Mouse (Mus musculus): ENCODE measurements at regions not wholly inside any gene's neighbourhood (a gene's known extent, or its start where the extent isn't known, plus 50 kb on each side); places are given as distances from the start of the nearest gene placed in this dataset.

DNA sequence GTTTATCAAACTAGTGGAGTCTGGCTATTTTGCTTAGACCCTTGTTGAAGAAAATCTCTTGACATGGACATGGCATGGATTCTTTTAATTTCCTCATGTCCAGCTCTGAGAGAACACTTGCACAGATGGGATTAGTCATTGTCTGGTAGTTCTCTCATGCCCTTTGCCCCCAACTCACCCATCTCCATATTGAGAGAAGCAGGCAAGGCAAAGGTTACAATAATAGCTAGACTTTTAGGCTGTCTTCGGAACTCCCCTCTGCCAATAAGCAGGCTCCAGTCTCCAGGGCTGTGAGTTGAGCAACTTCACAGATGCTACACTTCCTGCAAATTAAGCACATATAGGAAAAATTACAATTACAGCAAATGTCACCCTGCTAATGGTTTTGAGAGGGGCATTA lies 558.0 kb upstream of the Alcam start:
- no peak for DNase-seq (ENCODE audit: low spot score in 2 of 2)

DNA sequence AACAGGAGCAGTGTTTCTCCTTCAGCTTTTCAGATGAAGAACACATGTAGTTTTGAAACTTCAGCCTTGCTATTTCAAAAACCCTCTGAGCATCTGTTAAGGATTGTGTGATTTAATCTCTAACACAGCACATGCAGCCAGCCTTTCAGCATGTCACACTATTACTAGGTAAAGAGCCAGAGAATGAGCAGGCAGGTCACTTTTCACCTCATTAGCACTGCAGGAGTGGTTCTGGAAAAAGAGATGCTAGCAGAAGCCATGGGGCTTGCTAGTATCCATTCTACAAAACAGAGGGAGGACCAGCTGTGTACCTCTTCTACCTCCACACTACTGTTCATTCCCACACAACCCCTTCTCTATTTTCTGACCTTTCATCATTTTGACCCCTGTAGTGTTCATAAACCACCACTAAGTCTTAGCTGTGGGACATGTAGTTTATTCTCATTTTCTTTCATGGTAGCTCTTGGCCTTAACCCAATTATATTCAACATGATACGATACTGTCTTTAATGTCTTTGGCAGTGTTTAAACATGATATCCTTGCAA lies 535.1 kb upstream of the Alcam start:
- DNase-seq (ENCODE audit: low spot score in 2 of 2): no peak

DNA sequence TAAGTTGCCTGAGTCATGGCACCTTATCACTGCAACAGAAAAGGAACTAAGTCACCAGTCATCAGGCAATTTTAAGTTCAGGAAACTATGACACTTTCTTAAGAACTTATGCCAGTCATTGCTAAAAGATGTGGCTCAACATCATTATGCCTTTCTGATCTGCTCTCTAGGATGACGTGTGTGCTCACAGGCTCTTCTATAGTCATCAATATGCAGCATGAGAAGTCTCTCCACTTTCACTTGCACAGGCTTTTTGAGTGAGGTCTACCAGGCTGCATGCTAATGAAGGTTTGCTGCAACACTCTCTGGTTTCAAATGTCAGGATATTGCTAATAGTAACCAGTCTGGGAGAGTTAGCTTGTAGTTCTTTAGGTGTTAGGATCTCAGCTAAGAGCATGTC lies 530.5 kb upstream of the Alcam start:
- DNase-seq (ENCODE audit: low spot score in 2 of 2): no peak

DNA sequence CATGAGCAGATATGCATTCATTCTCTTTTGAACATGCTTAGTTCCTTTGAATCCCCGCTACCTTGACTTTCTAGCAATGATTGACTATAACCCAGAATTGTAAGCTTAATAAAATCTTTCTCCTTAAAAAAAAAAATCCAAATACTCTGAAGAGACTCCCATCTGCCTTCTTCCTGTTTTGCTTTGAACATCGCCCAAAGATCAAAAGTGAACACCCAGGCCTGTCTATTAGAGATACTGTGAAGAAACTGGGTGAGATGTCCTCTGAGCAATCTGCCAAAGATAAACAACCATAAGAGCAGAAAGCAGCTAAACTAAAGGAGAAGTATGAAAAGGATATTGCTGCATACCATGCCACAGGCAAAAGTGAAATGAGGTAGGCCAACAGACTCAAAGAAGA lies 527.1 kb upstream of the Alcam start:
- DNase-seq (ENCODE audit: low spot score in 2 of 2): no peak

DNA sequence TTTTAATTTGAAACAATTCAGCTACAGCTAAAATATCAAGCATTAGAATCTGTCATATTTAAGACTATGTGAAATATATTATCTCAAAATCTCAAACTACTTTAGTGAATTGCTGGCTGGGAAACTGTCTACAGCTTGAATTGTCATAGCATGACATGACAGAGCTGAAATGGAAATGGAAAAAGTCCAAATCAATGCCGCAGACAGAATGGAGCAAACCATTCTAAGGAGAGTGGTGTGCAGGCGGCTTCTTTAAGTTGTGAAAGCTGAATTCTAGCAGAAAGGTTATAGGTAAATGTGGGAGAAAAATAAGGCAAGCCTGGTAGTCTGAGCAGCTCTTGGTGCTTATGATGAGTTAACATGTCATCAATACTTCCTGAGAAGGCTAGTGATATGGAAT lies 518.9 kb upstream of the Alcam start:
- no peak for DNase-seq (ENCODE audit: low spot score in 2 of 2)

DNA sequence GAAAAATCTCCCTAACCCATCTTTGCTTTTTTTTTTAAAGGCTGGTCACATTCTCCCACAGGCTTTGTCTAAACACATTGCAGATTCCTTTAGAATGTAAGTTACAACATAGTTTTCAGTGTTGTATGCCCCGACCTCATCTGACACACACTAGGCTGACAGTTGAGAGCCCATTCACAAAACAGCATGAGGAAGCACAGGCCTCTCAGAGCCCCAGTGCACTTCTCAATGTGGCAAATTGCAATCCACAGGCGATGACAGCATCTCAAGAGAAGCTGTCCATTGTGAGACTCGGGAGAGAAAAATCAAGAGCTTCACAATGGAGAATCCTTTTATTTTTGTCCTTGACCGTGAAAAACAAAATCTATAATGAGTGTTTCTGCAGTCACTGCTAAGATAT lies 493.8 kb upstream of the Alcam start:
- DNase-seq (ENCODE audit: low spot score in 2 of 2): no peak

DNA sequence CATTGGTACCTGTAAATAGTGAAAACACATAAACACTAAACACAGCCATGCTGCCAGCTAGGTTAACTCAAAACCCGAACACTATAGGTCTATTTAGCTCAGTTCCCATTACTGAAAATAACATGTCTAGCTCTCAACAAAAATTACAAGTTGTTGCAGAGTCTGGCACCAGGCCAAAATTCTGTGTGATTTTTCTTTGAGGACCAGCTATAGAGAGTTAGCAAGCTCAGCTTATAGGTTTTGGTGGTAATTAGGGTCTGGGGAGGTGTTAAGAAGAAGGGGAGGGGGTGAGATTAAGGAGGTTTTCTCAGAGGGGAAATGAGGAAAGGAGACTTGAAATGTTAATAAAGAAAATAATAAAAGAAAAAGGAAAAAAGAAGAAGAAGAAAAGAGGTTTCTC lies 480.9 kb upstream of the Alcam start:
- peak in 1 of 2 experiments; percentile 57 for DNase-seq (ENCODE audit: low spot score in 2 of 2)

DNA sequence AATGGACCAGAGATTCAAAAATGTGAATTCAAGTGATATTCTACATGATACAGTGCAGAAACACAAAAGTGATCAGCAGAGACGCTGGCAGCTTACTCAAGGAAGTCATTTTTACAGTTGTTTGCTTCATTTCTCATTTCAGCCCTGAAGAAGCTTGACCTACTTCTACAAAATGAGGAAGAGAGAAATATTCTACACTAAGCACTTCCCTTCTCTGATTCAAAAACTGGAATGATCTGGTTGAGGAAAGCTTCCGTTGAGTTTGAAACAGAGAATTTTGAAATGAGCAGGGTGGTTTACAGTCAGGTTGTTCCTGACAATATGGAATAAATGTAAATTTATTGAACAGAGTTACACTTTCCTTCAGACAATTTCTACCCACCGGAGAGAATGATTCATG lies 478.1 kb upstream of the Alcam start:
- no peak for DNase-seq (ENCODE audit: low spot score in 2 of 2)

DNA sequence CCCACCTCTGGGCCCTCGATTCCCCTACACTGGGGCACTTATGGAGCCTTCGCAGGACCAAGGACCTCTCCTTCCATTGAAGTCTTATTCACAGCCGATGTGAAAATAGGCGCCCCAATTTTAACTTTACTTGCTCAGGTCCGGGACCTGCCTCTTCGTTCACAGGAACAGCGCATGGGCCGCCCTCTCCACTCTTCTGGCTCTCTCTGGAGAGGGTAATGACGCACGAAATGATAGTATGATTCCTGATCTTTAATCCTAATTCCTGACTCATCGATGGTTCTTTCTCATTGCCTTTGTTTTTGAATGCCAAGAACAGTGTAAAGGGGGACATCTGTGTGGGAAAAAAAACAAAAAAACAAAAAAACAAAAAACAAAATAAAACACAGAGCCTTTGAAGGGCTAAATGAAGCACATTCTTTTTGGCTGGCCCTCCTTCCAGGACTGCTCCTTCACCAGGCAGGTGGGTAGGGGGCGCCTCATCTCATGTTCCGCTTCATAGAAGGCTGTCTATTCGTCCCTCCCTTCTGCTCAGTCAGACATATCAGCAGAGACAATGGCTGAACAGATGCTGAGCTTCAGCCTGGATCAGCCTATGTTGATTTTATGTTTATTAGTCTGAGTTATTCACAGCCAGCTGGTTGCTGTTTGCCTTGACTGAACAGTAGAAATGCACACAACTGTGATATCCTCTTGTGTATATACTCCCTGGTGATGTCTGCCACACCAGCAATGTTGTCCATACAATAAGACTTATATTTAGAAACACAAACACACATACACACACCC lies 438.8 kb upstream of the Alcam start:
- DNase-seq (ENCODE audit: low spot score in 2 of 2): no peak

DNA sequence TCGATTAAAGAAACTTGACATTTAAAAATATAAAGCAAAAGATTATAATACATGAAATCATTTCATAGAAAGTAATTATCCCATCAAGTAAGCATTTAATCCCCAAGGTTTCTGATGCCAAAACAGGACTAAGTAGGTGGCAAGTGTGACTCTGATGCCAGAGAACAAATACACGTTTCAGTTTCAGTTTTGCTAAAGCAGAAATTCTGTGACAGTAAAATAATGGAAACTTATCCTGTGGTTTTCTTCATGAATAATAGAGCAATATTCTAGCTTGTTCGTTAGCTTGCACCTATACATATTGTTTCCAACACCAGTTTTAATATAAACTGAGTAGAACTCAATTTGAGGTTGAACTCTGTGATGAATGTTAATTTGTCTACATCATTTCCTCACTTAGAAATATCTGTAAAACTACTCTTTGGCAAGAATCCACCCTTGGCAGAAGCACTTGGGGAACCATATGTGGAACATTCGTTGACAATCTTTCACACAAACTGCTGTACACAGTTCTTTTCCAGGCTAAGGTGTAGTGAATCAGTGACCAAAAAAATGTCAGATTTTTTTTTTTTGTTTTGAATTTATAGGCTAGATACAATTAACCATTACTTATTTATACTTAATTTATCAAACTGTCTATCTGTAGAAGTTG lies 425.7 kb upstream of the Alcam start:
- no peak for DNase-seq (ENCODE audit: low spot score in 2 of 2)

DNA sequence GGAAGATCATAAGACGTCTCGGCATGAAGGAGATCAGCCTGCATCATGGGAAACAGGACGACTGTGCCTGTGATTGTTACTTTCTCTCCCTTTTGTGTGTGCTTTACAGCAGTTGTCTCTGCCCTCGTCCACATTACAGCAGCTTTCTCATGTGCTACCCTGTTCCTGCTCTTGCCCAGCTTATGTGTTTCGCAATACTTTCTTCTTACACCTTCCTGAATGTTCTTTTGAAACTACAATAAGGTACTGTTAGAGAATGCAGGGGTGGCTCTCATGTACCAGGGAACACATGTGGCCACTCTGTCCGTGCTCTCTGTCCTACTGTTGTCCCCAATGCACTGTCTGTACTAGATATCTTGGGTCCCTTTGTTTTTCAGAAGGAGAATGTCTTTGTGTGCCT lies 414.0 kb upstream of the Alcam start:
- no peak for DNase-seq (ENCODE audit: low spot score in 2 of 2)

DNA sequence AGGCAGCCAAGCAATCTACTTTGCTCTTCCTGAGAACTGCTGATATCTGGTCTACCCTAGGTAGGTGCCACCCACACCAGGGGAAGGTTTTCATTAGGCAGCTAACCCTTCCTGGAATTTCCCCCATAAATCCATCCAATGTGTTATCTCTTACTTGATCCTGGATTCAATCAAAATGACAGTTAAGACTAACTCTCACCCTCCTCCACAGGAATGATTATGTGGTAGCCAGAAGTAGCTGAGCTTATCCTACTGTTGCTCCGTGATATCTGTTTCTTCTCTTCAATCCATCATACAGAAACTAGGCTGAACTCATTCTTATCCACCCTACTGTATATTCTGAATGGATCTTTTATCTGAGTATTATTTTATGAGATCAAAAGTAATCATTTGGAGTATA lies 409.7 kb upstream of the Alcam start:
- no peak for DNase-seq (ENCODE audit: low spot score in 2 of 2)

DNA sequence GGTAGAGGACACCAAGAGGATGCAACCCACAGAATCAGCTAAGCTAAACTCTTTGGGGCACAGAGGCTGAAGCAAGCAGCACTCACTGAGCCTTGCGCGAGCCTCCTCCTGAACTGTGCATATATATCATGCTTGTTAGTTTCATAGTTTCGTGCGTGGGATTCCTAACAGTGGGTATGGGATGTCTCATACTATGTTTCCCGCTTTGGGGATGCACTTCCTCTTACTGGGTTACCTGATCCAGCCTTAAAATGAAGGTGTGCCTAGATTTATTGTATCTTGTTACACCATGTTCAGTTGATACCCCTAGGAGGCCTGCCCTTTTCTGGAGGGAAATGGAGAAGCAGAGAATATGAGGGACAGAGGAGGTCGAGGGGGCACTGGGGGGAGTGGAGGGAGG lies 407.4 kb upstream of the Alcam start:
- DNase-seq (ENCODE audit: low spot score in 2 of 2): no peak

DNA sequence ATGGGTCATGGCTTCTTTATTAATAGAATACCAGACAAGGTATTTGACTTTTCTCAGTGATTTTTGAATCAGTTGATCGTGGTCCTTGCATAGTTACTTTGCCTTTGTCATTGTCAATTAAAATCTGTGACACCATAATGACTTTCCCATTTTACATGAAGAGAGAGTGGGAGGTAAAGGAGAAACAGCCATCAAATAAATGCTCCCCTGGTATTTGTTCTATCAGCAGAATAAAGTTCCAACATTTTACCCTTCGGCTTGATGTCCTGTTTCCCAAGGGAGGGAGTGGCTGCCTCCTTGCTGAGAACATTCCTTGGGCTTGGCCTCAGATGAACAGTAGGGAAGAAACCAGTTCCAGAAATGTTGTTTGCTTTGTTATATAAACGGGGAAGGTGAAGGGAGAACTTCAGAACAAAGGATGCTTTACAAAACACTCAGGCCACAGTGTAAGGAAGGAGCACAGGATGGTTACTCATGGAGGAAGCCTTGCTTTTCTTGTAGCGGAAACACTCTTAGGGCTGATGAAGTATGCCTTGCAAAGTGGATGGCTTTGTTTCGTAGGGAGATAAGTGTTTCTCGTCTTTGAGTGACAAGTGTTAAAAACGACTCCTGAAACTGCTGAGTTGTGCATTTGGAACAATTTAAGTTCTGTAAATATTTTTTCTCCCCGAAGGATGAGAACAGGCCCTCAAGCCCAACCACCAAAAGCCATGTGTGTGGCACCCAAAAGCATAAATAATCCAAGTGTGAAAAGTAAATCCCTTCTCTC lies 404.8 kb upstream of the Alcam start:
- DNase-seq (ENCODE audit: low spot score in 2 of 2): no peak

DNA sequence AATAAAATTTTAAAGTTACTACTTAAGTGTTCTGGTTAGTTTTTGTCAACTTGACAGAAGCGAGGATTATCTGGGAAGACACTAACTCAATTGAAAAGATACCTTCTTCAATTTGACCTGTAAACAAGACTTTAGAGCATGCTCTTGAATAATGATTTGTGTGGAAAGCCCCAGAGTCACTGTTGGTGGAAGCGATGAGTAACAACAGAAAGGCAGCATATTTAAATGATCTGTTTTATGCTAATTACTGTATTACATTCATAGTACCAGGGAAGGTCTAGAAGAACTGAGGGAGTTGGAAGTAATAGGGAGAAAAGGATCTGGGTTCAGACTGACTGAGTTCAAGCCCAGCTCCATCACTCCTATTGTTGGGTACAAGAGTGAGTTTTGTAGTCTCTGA lies 397.3 kb upstream of the Alcam start:
- no peak for DNase-seq (ENCODE audit: low spot score in 2 of 2)

DNA sequence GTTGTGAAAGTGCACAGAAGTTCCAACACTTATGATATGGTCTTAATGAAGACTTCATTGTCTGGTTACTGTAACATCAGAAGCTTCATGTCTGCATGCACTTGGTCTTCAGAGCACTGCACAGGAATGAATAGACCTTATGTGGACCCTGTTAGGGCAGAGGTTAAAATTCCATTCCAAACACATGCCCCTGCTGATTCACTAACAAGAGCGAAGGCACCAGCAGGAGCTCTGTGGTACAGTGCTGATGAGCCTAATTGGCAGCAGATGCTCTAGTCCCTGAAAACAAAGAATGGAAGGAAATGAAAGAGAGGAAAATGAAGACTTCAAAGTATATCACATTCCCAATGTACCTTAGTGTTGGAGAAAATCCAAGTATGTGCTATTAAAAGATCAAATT lies 365.1 kb upstream of the Alcam start:
- no peak for DNase-seq (ENCODE audit: low spot score in 2 of 2)

DNA sequence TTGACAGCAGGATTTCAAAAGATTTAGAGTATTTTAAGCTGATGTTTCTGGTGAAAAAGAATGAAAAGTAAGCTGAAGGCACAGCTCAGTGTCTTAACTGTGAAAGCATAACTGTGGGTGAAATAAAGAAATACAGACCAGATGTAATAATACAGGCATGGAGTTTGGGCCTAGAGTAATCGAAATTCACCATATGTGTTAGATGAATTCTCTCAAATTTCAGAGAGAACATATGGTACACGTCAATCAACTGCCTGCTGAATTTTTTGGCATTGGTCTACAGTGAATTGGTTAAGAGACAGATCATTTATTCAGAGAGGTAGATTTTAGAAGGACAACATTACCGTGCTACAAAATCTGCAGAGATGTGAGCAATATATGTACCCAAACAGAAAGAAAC lies 357.3 kb upstream of the Alcam start:
- no peak for DNase-seq (ENCODE audit: low spot score in 2 of 2)

DNA sequence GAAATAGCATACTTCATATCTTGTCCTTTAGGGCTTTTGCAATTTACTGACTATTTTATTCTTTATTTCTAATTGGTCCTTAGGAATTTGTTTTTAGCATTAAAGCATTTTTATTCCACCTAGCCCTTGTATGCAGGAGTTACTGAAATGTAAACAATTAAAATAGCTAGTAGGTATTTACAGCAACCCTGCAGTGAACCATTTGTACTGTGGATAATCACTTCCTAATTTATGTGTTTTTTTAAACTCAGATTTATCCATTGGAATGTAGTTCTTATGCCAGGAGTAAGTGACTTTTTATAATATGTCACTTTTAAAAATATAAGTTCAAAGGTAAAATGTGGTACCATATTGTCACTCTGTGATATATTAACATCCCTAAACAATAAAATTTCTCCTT lies 350.5 kb upstream of the Alcam start:
- no peak for DNase-seq (ENCODE audit: low spot score in 2 of 2)

DNA sequence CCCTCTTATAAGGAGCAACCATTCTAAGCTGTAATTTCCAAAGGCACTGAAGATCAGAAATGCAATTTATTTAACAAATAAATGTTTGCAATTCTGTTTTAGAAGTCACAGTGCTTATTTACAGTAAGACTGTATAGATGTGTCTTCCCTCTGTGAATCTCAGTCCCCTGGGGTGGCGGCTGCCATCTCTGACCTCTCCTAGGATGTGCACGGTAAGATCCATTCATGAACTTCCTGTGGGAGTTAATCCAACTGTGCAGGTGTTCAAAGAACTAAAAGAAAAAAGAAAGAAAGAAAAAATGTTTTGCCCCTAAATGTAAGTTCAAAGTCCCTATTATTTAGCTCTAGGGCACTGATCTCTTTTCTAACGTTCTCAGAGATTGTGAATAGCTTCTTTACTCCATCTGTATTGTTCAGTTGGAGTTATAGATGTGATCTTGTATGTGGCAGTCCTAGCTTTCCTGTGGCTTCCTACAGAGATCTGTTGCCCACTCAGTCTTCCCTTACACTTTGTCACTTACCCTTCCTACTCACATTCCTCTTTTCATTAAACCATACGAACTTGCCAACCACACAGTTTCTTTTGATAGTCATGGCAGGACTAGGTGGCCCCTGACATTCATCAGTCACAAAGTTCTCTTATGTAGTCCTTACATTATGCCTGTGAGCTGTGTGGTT lies 346.0 kb upstream of the Alcam start:
- no peak for DNase-seq (ENCODE audit: low spot score in 2 of 2)

DNA sequence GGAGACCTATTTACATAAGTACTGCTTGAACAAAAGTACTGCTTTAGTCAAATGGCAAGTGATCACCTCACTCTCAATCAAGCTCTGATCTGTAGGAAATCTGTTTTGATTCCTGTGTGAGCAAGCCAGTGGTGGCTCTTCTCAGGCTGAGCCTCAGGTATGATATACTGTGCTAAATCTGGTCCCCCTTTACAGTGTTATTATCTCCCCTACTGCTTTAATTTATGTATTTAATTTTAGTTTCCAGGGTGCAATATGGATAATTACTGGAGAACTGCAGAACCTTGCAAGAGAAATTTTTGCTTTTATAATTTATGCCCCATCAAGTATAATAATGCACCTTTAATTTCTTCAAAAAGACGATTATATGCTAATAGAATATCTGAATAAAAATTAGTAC lies 341.3 kb upstream of the Alcam start:
- no peak for DNase-seq (ENCODE audit: low spot score in 2 of 2)

DNA sequence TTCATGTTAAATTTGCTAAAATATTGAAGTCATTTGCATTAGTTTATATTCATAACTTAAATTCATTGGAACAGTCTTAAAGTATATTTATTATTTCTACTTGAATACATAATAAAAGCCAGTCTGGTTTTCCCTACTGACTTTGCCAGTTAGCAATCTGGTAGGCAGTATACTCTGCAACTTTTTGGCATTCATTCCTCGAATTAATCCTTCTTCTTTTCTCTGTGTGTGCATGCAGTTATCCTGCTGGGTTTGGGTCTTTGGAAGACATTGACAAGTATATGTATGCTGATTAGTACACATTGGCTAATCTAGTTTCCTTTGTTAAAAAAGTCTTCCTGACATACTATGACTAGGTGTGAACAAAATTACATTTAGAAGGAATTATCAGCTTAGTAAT lies 336.1 kb upstream of the Alcam start:
- DNase-seq (ENCODE audit: low spot score in 2 of 2): no peak

DNA sequence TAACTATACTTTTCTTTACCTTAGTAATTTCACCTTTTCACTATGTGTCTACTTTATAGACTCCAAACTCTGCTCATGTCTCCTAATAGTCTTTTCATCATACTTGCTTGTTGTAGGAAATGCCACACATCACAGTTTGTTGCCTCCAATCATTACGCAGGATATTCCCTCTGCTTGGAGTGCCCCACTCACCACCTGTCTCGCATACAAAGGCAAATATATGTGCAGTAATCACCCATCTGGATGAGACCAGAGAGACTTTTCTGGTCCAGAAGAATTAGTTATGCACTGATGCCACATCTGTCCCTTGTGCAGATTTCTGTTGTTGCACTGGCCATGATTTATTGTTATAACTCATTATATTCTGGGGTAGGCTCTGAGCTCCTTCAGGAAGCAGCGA lies 293.9 kb upstream of the Alcam start:
- no peak for DNase-seq (ENCODE audit: low spot score in 2 of 2)
